Mouse (Mus musculus) olfactory bulb, adult 2 months (tissue): ENCODE measurements at regions not wholly inside any gene's neighbourhood (a gene's known extent, or its start where the extent isn't known, plus 50 kb on each side); places are given as distances from the start of the nearest gene placed in this dataset.

Experiments
- CTCF ChIP-seq: fragments of 200-500 bp; IDR thresholded peaks from 2 replicates; pipeline ENCODE4 v1.5.1; 2012; ENCODE audit warnings: low read depth, mild to moderate bottlenecking, low read length, moderate library complexity; ENCODE audit not compliant: insufficient read depth
- POLR2A ChIP-seq: fragments of 200-500 bp; IDR thresholded peaks from 2 replicates; pipeline ENCODE4 v1.6.1; 2012; ENCODE audit warnings: mild to moderate bottlenecking, low read depth, low read length, moderate library complexity; ENCODE audit not compliant: insufficient read depth

- no peak for TF ChIP-seq POLR2A
- TF ChIP-seq CTCF: no peak
Measured at GRCm38 (mm10) chr17:10138847-10139246, 180.8 kb downstream of the Qk start.
